Comparison of ENCODE assay signal across 12 mouse cellular contexts in genomic region chr9:45261466-45261865, GRCm38 (mm10). TPM values are rescaled to one million over a fixed set of nuclear protein-coding genes. Genes with fewer than 3 reads are reported as not detected.
DNase-seq lines count a peak whose midpoint lies in the region; ATAC-seq and TF ChIP-seq lines count a peak whose summit lies in the region.
"Had no signal": no experiment of that assay in that cellular context is flagged by ENCODE, and none has a peak within 500 bp of the region (broad histone marks: within the 10 kb centered on the region; RNA-seq: fewer than 3 reads in every experiment).

No protein-coding gene starts in this region.

- no peak overlapping the region for H3K9ac ChIP-seq in heart, postnatal 0 days (replicated peaks; ENCODE audit: low read depth, low read length)
- H3K9ac ChIP-seq in heart, embryonic 12.5 days: no peak overlapping the region
- no peak overlapping the region for H3K9ac ChIP-seq in intestine, postnatal 0 days (ENCODE audit: low read depth, low read length)
- H3K9ac ChIP-seq in forebrain, embryonic 13.5 days: no peak overlapping the region
- H3K9ac ChIP-seq: forebrain, embryonic 12.5 days had no signal

- H3K4me2 ChIP-seq in heart, postnatal 0 days (ENCODE audit: low read depth, low read length): no peak overlapping the region
- H3K4me2 ChIP-seq in heart, embryonic 12.5 days: no peak overlapping the region
- H3K4me2 ChIP-seq in intestine, postnatal 0 days (replicated peaks; ENCODE audit: low read depth): no peak overlapping the region
- H3K4me2 ChIP-seq in forebrain, embryonic 13.5 days: no peak overlapping the region
- H3K4me2 ChIP-seq: forebrain, embryonic 12.5 days had no signal

- DNase-seq in heart, postnatal 0 days (ENCODE audit: low spot score): peak; percentile 6
- peak; percentile 13 for DNase-seq in right cerebral cortex, postnatal 4 days
- DNase-seq in right cerebral cortex, postnatal 36 days (ENCODE audit: low spot score in 2 of 2): no peak
- DNase-seq in gastrocnemius, adult 2 months: peak; percentile 80
- DNase-seq in MN1 (ENCODE audit: low spot score): no peak
- DNase-seq: lung, adult 18-20 months had no signal

- TF ChIP-seq CTCF in heart, postnatal 0 days (IDR thresholded peaks at IDR 0.05; ENCODE audit: low read depth): no peak
- TF ChIP-seq CTCF in gastrocnemius, adult 2 months (IDR thresholded peaks at IDR 0.05): no peak
- TF ChIP-seq CTCF in intestine, postnatal 0 days (IDR thresholded peaks at IDR 0.05; ENCODE audit: low read depth): no peak

- no peak overlapping the region for H3K27ac ChIP-seq in heart, postnatal 0 days (ENCODE audit: low read depth)
- H3K27ac ChIP-seq in heart, embryonic 12.5 days (ENCODE audit: poor library complexity, severe bottlenecking): no peak overlapping the region
- no peak overlapping the region for H3K27ac ChIP-seq in gastrocnemius, adult 2 months
- no peak overlapping the region for H3K27ac ChIP-seq in intestine, postnatal 0 days (ENCODE audit: low read depth, low read length)
- no peak overlapping the region for H3K27ac ChIP-seq in forebrain, embryonic 13.5 days
- H3K27ac ChIP-seq: forebrain, embryonic 12.5 days had no signal

- intact Hi-C loops in gastrocnemius, adult 2 months (cut with DNase I): no loop called here

- no peaks in the 10 kb centered on the region for H3K36me3 ChIP-seq in heart, postnatal 0 days (replicated peaks; ENCODE audit: control insufficient read depth, insufficient read depth, low read length)
- H3K36me3 ChIP-seq in heart, embryonic 12.5 days: no peaks in the 10 kb centered on the region
- no peaks in the 10 kb centered on the region for H3K36me3 ChIP-seq in intestine, postnatal 0 days (ENCODE audit: control insufficient read depth, insufficient read depth)
- H3K36me3 ChIP-seq in forebrain, embryonic 13.5 days (ENCODE audit: poor library complexity, severe bottlenecking): no peaks in the 10 kb centered on the region
- H3K36me3 ChIP-seq: forebrain, embryonic 12.5 days had no signal

- TF ChIP-seq EP300 in heart, postnatal 0 days (IDR thresholded peaks at IDR 0.05; ENCODE audit: low read depth): no peak

- H3K27me3 ChIP-seq in heart, postnatal 0 days (ENCODE audit: control insufficient read depth, insufficient read depth, low read length): no peaks in the 10 kb centered on the region
- H3K27me3 ChIP-seq in heart, embryonic 12.5 days (replicated peaks): peaks cover 46% of the 10 kb centered on the region
- no peaks in the 10 kb centered on the region for H3K27me3 ChIP-seq in intestine, postnatal 0 days (replicated peaks; ENCODE audit: control insufficient read depth, insufficient read depth, low read length)
- H3K27me3 ChIP-seq in forebrain, embryonic 13.5 days: no peaks in the 10 kb centered on the region
- H3K27me3 ChIP-seq: forebrain, embryonic 12.5 days had no signal

- WGBS in heart, postnatal 0 days: 30% methylated on average over 4 of the region's 4 CpGs
- WGBS in heart, embryonic 12.5 days: 65% methylated on average over 4 of the region's 4 CpGs
- WGBS in intestine, postnatal 0 days: 48% methylated on average over 4 of the region's 4 CpGs
- 65% methylated on average over 4 of the region's 4 CpGs for WGBS in forebrain, embryonic 13.5 days

- ATAC-seq in heart, postnatal 0 days (ENCODE audit: insufficient read depth, low read depth): no peak
- ATAC-seq in heart, embryonic 12.5 days (ENCODE audit: insufficient number of reproducible peaks, low FRiP score): no peak
- ATAC-seq in intestine, postnatal 0 days: no peak
- ATAC-seq in forebrain, embryonic 13.5 days: no peak

- no peaks in the 10 kb centered on the region for H3K4me1 ChIP-seq in heart, postnatal 0 days (ENCODE audit: control insufficient read depth, insufficient read depth)
- H3K4me1 ChIP-seq in heart, embryonic 12.5 days (replicated peaks): no peaks in the 10 kb centered on the region
- no peaks in the 10 kb centered on the region for H3K4me1 ChIP-seq in intestine, postnatal 0 days (replicated peaks; ENCODE audit: control insufficient read depth, insufficient read depth, low read length)
- H3K4me1 ChIP-seq in forebrain, embryonic 13.5 days: no peaks in the 10 kb centered on the region

- H3K4me3 ChIP-seq in heart, postnatal 0 days (ENCODE audit: low read depth, low read length): no peak overlapping the region
- H3K4me3 ChIP-seq in heart, embryonic 12.5 days: no peak overlapping the region
- H3K4me3 ChIP-seq in gastrocnemius, adult 2 months: no peak overlapping the region
- H3K4me3 ChIP-seq in intestine, postnatal 0 days (ENCODE audit: low read depth, low read length): no peak overlapping the region
- H3K4me3 ChIP-seq in forebrain, embryonic 13.5 days: no peak overlapping the region
- H3K4me3 ChIP-seq: forebrain, embryonic 12.5 days had no signal

- H3K9me3 ChIP-seq in heart, postnatal 0 days (replicated peaks; ENCODE audit: control insufficient read depth, low read length): no peaks in the 10 kb centered on the region
- no peaks in the 10 kb centered on the region for H3K9me3 ChIP-seq in heart, embryonic 12.5 days (replicated peaks)
- H3K9me3 ChIP-seq in intestine, postnatal 0 days (ENCODE audit: control insufficient read depth): no peaks in the 10 kb centered on the region
- no peaks in the 10 kb centered on the region for H3K9me3 ChIP-seq in forebrain, embryonic 13.5 days (replicated peaks)
- H3K9me3 ChIP-seq: forebrain, embryonic 12.5 days had no signal

RNA-seq across cellular contexts. Expression of gene Il10ra, which starts 7.5 kb away (rescaled TPM):
- total RNA-seq in heart, postnatal 0 days (2014; rRNA removed; ENCODE audit: low replicate concordance): 0.58 and 2.5 TPM in 2 replicates
- 0.47 and 0.60 TPM in 2 replicates for polyA plus RNA-seq in heart, postnatal 0 days (2015; fragmentation: Nextera tagmentation; extraction: Ambion mirVana)
- polyA plus RNA-seq in heart, embryonic 12.5 days (2016; fragmentation: Nextera tagmentation; extraction: Ambion mirVana): 0.63 and 0.74 TPM in 2 replicates
- under 1 TPM; 0.47 to 0.54 TPM for total RNA-seq in gastrocnemius, adult 2 months (2021)
- polyA plus RNA-seq in intestine, postnatal 0 days (2015; fragmentation: Nextera tagmentation; extraction: Ambion mirVana): 1.2 TPM in 2 replicates
- 0.32 and 0.50 TPM in 2 replicates for polyA plus RNA-seq in forebrain, embryonic 13.5 days (2015; fragmentation: Nextera tagmentation; extraction: Ambion mirVana)

RNA-seq across cellular contexts. Expression of gene Tmprss13, which starts 57.4 kb away (rescaled TPM):
- 0.15 TPM in 1 of 2 replicates, not detected in the other for total RNA-seq in heart, postnatal 0 days (2014; rRNA removed; ENCODE audit: low replicate concordance)
- polyA plus RNA-seq in heart, postnatal 0 days (2015; fragmentation: Nextera tagmentation; extraction: Ambion mirVana): 0.16 and 0.23 TPM in 2 replicates
- polyA plus RNA-seq in heart, embryonic 12.5 days (2016; fragmentation: Nextera tagmentation; extraction: Ambion mirVana): 0.09 TPM in 1 of 2 replicates, not detected in the other
- under 1 TPM; 0.48 to 0.73 TPM for total RNA-seq in gastrocnemius, adult 2 months (2021)
- polyA plus RNA-seq in intestine, postnatal 0 days (2015; fragmentation: Nextera tagmentation; extraction: Ambion mirVana): 0.04 TPM in 1 of 2 replicates, not detected in the other
- not detected in 2 replicates for polyA plus RNA-seq in forebrain, embryonic 13.5 days (2015; fragmentation: Nextera tagmentation; extraction: Ambion mirVana)
- total RNA-seq: left cerebral cortex, adult 8-10 months had no signal
- polyA plus RNA-seq: cortical plate, adult 2 months had no signal

RNA-seq across cellular contexts. Expression of gene Tmprss4, which starts 57.6 kb away (rescaled TPM):
- not detected in 2 replicates for total RNA-seq in heart, postnatal 0 days (2014; rRNA removed; ENCODE audit: low replicate concordance)
- polyA plus RNA-seq in heart, postnatal 0 days (2015; fragmentation: Nextera tagmentation; extraction: Ambion mirVana): 0.22 TPM in 1 of 2 replicates, not detected in the other
- polyA plus RNA-seq in heart, embryonic 12.5 days (2016; fragmentation: Nextera tagmentation; extraction: Ambion mirVana): not detected in 2 replicates
- not detected for total RNA-seq in gastrocnemius, adult 2 months (2021)
- polyA plus RNA-seq in intestine, postnatal 0 days (2015; fragmentation: Nextera tagmentation; extraction: Ambion mirVana): 70.6 and 72.0 TPM in 2 replicates
- not detected in 2 replicates for polyA plus RNA-seq in forebrain, embryonic 13.5 days (2015; fragmentation: Nextera tagmentation; extraction: Ambion mirVana)

Comparison
In these comparisons a context has a peak if more than half of its experiments do, and no peak if none do; other contexts are left out.
1. DNase-seq: peak in heart, postnatal 0 days (single experiment), right cerebral cortex, postnatal 4 days (single experiment) and gastrocnemius, adult 2 months (single experiment); none in right cerebral cortex, postnatal 36 days (0 of 2) and MN1 (single experiment).
2. RNA of gene Tmprss4, which starts 57.6 kb away (polyA plus RNA-seq): 70.6 to 72.0 TPM in intestine, postnatal 0 days; 0.22 TPM in heart, postnatal 0 days, not detected in heart, embryonic 12.5 days and not detected in forebrain, embryonic 13.5 days; every median in the first group is over 10 times any median in the second.